Mouse (Mus musculus): ENCODE measurements around the gene Cerk.

Gene Cerk

DNA sequence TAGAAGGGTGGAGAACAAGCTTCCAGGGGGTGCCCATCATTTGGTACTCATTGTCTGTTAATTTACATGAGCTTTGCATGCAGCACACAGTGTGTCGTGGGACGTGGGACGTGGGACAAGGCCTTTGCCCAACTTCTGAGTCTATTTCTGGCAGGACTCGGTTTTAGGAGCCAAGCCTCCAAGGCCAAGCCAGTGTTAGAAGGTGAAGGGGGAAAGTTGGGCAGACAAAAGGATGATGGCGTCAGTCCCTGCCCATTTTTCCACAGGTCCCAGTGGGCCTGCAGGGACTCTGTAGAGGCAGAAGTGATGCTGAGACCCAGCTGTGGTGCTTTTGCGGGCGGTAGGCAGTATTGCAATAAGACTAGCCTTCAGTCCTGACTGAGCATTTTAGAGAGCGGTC, 95.4 kb downstream of the Cerk start:
- DNase-seq (ENCODE audit: low spot score in 2 of 2) = no peak

DNA sequence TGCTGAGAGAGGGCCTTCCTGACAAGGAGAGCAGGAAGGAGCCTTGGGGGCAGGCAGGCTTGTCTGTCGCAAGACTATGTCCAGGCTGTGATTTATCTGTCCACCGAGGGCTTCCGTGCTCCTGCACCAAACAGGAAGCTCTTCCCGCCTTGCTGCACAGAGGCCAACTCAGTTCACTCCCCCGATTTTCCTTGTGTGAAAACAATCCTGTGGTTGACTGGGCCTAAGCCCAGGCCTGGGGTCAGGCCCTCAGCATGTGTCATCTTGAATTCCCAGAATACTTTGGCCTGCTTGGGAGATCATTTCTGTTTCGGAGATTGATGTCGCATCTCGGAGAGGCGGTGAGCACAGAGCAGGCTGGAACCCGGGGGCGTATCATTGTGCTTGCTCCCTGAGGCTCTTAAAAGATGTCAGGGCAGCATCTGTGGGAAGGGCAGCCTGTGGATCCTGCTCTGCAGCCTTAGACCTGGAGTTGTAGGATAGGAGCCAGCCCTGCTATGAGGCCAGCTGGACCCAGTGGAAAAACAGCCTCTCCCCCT, 95.9 kb downstream of the Cerk start:
- DNase-seq (ENCODE audit: low spot score in 2 of 2) = no peak
